Mouse (Mus musculus) neural tube, embryonic 11.5 days (tissue): ENCODE results near the gene Cacna1c. TPM values are rescaled to one million over a fixed set of nuclear protein-coding genes. Genes with fewer than 3 reads are reported as not detected.

Experiments
- ATAC-seq: fragments of 200-750 bp; cut with Nextera tagmentation; 2 replicates; pipeline ENCODE4 v1.8.0; 2017; ENCODE audit warnings: moderate number of reproducible peaks, mild to moderate bottlenecking, moderate TSS enrichment, moderate library complexity; ENCODE audit not compliant: insufficient read depth, low FRiP score, low TSS enrichment
- DNase-seq: peaks from one replicate; pipeline ENCODE4 v3.0.0-alpha.2; 2015; ENCODE audit warnings: low spot score
- H3K27ac ChIP-seq: fragments of 300-500 bp; sonication (generic); 2 replicates; pipeline ENCODE4 v1.5.1; 2014; ENCODE audit warnings: low read depth, mild to moderate bottlenecking, low read length
- H3K27me3 ChIP-seq: fragments of 300-500 bp; sonication (generic); 2 replicates; pipeline ENCODE4 v1.6.1; 2014; ENCODE audit warnings: mild to moderate bottlenecking, low read length, mixed read lengths; ENCODE audit not compliant: control insufficient read depth, insufficient read depth
- H3K36me3 ChIP-seq: fragments of 300-500 bp; sonication (generic); 2 replicates; pipeline ENCODE4 v1.6.1; 2014; ENCODE audit warnings: mild to moderate bottlenecking, low read length, moderate library complexity, mixed read lengths; ENCODE audit not compliant: control insufficient read depth, insufficient read depth
- H3K4me1 ChIP-seq: fragments of 300-500 bp; sonication (generic); 2 replicates; pipeline ENCODE4 v1.6.1; 2014; ENCODE audit warnings: low read length, mixed read lengths; ENCODE audit not compliant: control insufficient read depth, insufficient read depth
- H3K4me2 ChIP-seq: fragments of 300-500 bp; sonication (generic); 2 replicates; pipeline ENCODE4 v1.6.1; 2014; ENCODE audit warnings: low read depth, mild to moderate bottlenecking, moderate library complexity
- H3K4me3 ChIP-seq: fragments of 300-500 bp; sonication (generic); 2 replicates; pipeline ENCODE4 v1.5.1; 2014; ENCODE audit warnings: low read depth, low read length
- H3K9ac ChIP-seq: fragments of 300-500 bp; sonication (generic); 2 replicates; pipeline ENCODE4 v1.6.1; 2014; ENCODE audit warnings: mild to moderate bottlenecking, low read length
- H3K9me3 ChIP-seq: fragments of 300-500 bp; sonication (generic); 2 replicates; pipeline ENCODE4 v1.6.1; 2016; ENCODE audit warnings: low read length; ENCODE audit not compliant: control insufficient read depth
- WGBS: fragments of 180-500 bp; shearing (Covaris S2); extraction: QIAGEN DNeasy Blood & Tissue Kit; methylation state at CpG from one replicate; pipeline ENCODE4 v1.1.7; 2014; 5-methylcytosine and 5-hydroxymethylcytosine counted together
- polyA plus RNA-seq: library from polyadenylated mRNA; unstranded; fragments of >200 nt; fragmentation: Nextera tagmentation; extraction: Ambion mirVana; gene quantifications from 2 replicates; pipeline ENCODE4 v1.2.1, GENCODE M21; 2014

Cacna1c gene
- polyA plus RNA-seq, 1 experiment from 2014 or later = 3.3 TPM

DNA sequence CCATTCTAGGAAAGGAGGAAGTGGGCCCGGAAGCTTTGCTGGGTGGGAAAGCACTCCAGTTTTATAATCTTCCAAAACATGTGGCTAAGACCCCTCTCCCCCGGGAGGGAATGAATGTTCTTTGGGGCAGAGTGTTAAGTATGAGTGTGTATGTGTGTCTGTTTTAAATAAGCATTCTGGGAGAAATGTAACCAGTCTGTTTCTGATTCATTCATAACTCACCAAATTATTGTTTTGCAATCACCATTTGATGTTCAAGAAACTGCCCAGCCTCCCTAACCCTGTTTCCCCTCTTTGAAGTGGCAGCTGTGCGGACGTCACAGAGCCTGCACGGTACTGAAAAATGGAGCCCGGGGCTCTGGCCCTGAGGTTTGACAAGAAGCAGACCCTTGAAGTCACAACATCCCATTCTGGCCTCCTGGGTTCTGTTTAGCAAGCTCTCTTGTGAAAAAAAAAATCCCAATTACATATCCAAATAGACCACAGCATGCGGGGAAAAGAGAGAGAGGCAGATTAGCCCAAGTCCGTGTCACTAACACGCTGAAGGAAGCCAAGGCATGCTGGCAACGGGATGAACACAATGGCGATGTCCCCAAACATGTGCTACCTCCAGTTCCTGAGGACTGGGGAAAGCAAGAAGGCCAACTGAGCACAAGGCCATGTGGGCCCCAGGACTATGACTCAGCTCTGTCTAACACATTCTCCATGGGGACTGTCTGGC, 211.9 kb downstream of the Cacna1c start:
- H3K36me3 ChIP-seq = no peaks in the 10 kb centered on the region
- H3K4me3 ChIP-seq = no peak overlapping the region
- no peaks in the 10 kb centered on the region for H3K4me1 ChIP-seq
- ATAC-seq (no peak), DNase-seq (no peak)
- no peak overlapping the region for H3K4me2 ChIP-seq
- 73% methylated on average over 11 of the region's 11 CpGs for WGBS
- H3K9me3 ChIP-seq = no peaks in the 10 kb centered on the region
- H3K9ac ChIP-seq = no peak overlapping the region; the same call in 1 of the 2 replicates
- no peak overlapping the region for H3K27ac ChIP-seq
- no peaks in the 10 kb centered on the region for H3K27me3 ChIP-seq

- H3K9me3 ChIP-seq = no peaks in the 10 kb centered on the region
- no peaks in the 10 kb centered on the region for H3K27me3 ChIP-seq
- WGBS = 88% methylated on average over 8 of the region's 8 CpGs
- H3K4me3 ChIP-seq = no peak overlapping the region
- H3K27ac ChIP-seq = no peak overlapping the region
- H3K36me3 ChIP-seq = no peaks in the 10 kb centered on the region
- DNase-seq (no peak), ATAC-seq (no peak)
- H3K9ac ChIP-seq = no peak overlapping the region
- no peak overlapping the region for H3K4me2 ChIP-seq
- H3K4me1 ChIP-seq = no peaks in the 10 kb centered on the region
These were observed 212.7 kb downstream of the Cacna1c start for GRCm38 (mm10) chr6:118983471-118984040.

- H3K27ac ChIP-seq = no peak overlapping the region
- no peak overlapping the region for H3K9ac ChIP-seq
- H3K36me3 ChIP-seq = no peaks in the 10 kb centered on the region
- no peaks in the 10 kb centered on the region for H3K9me3 ChIP-seq
- ATAC-seq (no peak), DNase-seq (no peak)
- 0 out of 2 replicates have a peak, but pooled peaks cover 2% of the 10 kb centered on the region for H3K4me1 ChIP-seq
- H3K4me2 ChIP-seq = no peak overlapping the region
- H3K27me3 ChIP-seq = no peaks in the 10 kb centered on the region
- no peak overlapping the region for H3K4me3 ChIP-seq
- WGBS = 76% methylated on average over 12 of the region's 12 CpGs
These were observed 216.0 kb downstream of the Cacna1c start for GRCm38 (mm10) chr6:118980265-118980664.

GRCm38 (mm10) chr6:118977443-118978271, 218.6 kb downstream of the Cacna1c start:
- 0 out of 2 replicates have a peak, but pooled peaks cover 2% of the 10 kb centered on the region for H3K4me1 ChIP-seq
- H3K4me3 ChIP-seq = no peak overlapping the region
- DNase-seq = no peak
- no peak overlapping the region for H3K4me2 ChIP-seq
- H3K27me3 ChIP-seq = no peaks in the 10 kb centered on the region
- no peaks in the 10 kb centered on the region for H3K9me3 ChIP-seq
- WGBS = 41% methylated on average over 10 of the region's 10 CpGs
- no peak overlapping the region for H3K27ac ChIP-seq
- no peak overlapping the region for H3K9ac ChIP-seq
- H3K36me3 ChIP-seq = no peaks in the 10 kb centered on the region
- ATAC-seq = peak; percentile 65

- H3K36me3 ChIP-seq = no peaks in the 10 kb centered on the region
- WGBS = 90% methylated on average over 14 of the region's 14 CpGs
- ATAC-seq (no peak), DNase-seq (no peak)
- H3K27ac ChIP-seq = no peak overlapping the region
- no peaks in the 10 kb centered on the region for H3K27me3 ChIP-seq
- no peak overlapping the region for H3K4me3 ChIP-seq
- H3K9ac ChIP-seq = no peak overlapping the region
- H3K4me2 ChIP-seq = no peak overlapping the region
- 0 out of 2 replicates have a peak, but pooled peaks cover 2% of the 10 kb centered on the region for H3K4me1 ChIP-seq
- no peaks in the 10 kb centered on the region for H3K9me3 ChIP-seq
These were observed 219.6 kb downstream of the Cacna1c start for GRCm38 (mm10) chr6:118976617-118977016.

GRCm38 (mm10) chr6:118971844-118972531, 224.2 kb downstream of the Cacna1c start:
- ATAC-seq = no peak
- H3K9me3 ChIP-seq = no peaks in the 10 kb centered on the region
- WGBS = 75% methylated on average over 9 of the region's 10 CpGs
- no peak for DNase-seq
- no peak overlapping the region for H3K9ac ChIP-seq
- H3K4me3 ChIP-seq = no peak overlapping the region
- H3K27ac ChIP-seq = no peak overlapping the region
- no peaks in the 10 kb centered on the region for H3K27me3 ChIP-seq
- H3K4me1 ChIP-seq = no peaks in the 10 kb centered on the region
- no peak overlapping the region for H3K4me2 ChIP-seq
- H3K36me3 ChIP-seq = no peaks in the 10 kb centered on the region

DNA sequence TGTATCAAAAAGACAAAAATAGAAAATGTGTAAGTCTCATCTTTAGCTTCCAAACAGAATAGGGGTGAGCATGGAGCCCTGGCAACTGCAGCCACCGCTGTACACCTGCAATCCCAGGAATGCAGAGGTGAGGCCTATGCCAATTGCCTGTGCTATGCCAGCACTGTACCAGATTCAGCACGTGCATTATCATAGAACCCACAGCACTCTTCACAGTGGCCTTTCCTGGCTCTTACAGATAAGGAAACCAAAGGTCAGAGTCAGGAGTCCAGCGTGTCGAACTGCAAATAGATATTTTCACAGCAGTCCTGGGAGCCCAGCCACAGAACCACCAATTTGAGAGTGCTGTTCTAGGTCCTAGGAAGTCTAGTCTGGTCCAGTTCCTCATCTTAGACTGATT, 227.4 kb downstream of the Cacna1c start:
- DNase-seq = no peak

GRCm38 (mm10) chr6:118966904-118967303, 229.3 kb downstream of the Cacna1c start:
- Histone ChIP-seq H3K9ac (no peak overlapping the region), H3K4me2 (no peak overlapping the region), H3K4me1 (no peaks in the 10 kb centered on the region), H3K36me3 (no peaks in the 10 kb centered on the region), H3K9me3 (no peaks in the 10 kb centered on the region), H3K27ac (no peak overlapping the region), H3K27me3 (no peaks in the 10 kb centered on the region), H3K4me3 (no peak overlapping the region)
- ATAC-seq (no peak), DNase-seq (no peak)
- 87% methylated on average over 4 of the region's 4 CpGs for WGBS

More for the DNA sequence above, 227.4 kb downstream of the Cacna1c start:
- Histone ChIP-seq H3K9ac (no peak overlapping the region), H3K36me3 (no peaks in the 10 kb centered on the region), H3K9me3 (no peaks in the 10 kb centered on the region), H3K4me3 (no peak overlapping the region), H3K4me1 (no peaks in the 10 kb centered on the region), H3K27me3 (no peaks in the 10 kb centered on the region), H3K4me2 (no peak overlapping the region), H3K27ac (no peak overlapping the region)
- 89% methylated on average over 4 of the region's 4 CpGs for WGBS
- no peak for ATAC-seq
